Mouse (Mus musculus) heart, embryonic 12.5 days (tissue): ENCODE measurements around the gene Gal3st3. TPM values are rescaled to one million over a fixed set of nuclear protein-coding genes. Genes with fewer than 3 reads are reported as not detected.

ENCODE experiments used
- ATAC-seq: fragments of 200-750 bp; cut with Nextera tagmentation; 2 replicates; pipeline ENCODE4 v1.8.0; 2017; ENCODE audit warnings: moderate TSS enrichment, moderate library complexity; ENCODE audit not compliant: insufficient number of reproducible peaks, low FRiP score
- H3K27ac ChIP-seq: fragments of 300-500 bp; sonication (generic); 2 replicates; pipeline ENCODE4 v1.5.1; 2016; ENCODE audit warnings: mild to moderate bottlenecking, moderate library complexity; ENCODE audit not compliant: poor library complexity, severe bottlenecking
- H3K27me3 ChIP-seq: fragments of 300-500 bp; sonication (generic); replicated peaks from 2 replicates; pipeline ENCODE4 v1.6.1; 2016; ENCODE audit warnings: mild to moderate bottlenecking, moderate library complexity
- H3K36me3 ChIP-seq: fragments of 300-500 bp; sonication (generic); 2 replicates; pipeline ENCODE4 v1.6.1; 2016; ENCODE audit warnings: mild to moderate bottlenecking, moderate library complexity
- H3K4me1 ChIP-seq: fragments of 300-500 bp; sonication (generic); replicated peaks from 2 replicates; pipeline ENCODE4 v1.6.1; 2016; ENCODE audit warnings: mild to moderate bottlenecking
- H3K4me2 ChIP-seq: fragments of 300-500 bp; sonication (generic); 2 replicates; pipeline ENCODE4 v1.6.1; 2016; ENCODE audit warnings: mild to moderate bottlenecking, moderate library complexity
- H3K4me3 ChIP-seq: fragments of 300-500 bp; sonication (generic); 2 replicates; pipeline ENCODE4 v1.5.1; 2016; ENCODE audit warnings: mild to moderate bottlenecking
- H3K9ac ChIP-seq: fragments of 300-500 bp; sonication (generic); 2 replicates; pipeline ENCODE4 v1.6.1; 2016; ENCODE audit warnings: mild to moderate bottlenecking, moderate library complexity
- H3K9me3 ChIP-seq: fragments of 300-500 bp; sonication (generic); replicated peaks from 2 replicates; pipeline ENCODE4 v1.6.1; 2016; ENCODE audit warnings: mild to moderate bottlenecking, moderate library complexity
- WGBS: fragments of 180-500 bp; shearing (Covaris S2); methylation state at CpG from one replicate; pipeline ENCODE4 v1.1.7; 2016; 5-methylcytosine and 5-hydroxymethylcytosine counted together
- polyA plus RNA-seq: library from polyadenylated mRNA; unstranded; fragments of >200 nt; fragmentation: Nextera tagmentation; extraction: Ambion mirVana; gene quantifications from 2 replicates; pipeline ENCODE4 v1.2.1, GENCODE M21; 2016

Gene Gal3st3
- polyA plus RNA-seq, 1 experiment from 2014 or later = 4.5 TPM

DNA sequence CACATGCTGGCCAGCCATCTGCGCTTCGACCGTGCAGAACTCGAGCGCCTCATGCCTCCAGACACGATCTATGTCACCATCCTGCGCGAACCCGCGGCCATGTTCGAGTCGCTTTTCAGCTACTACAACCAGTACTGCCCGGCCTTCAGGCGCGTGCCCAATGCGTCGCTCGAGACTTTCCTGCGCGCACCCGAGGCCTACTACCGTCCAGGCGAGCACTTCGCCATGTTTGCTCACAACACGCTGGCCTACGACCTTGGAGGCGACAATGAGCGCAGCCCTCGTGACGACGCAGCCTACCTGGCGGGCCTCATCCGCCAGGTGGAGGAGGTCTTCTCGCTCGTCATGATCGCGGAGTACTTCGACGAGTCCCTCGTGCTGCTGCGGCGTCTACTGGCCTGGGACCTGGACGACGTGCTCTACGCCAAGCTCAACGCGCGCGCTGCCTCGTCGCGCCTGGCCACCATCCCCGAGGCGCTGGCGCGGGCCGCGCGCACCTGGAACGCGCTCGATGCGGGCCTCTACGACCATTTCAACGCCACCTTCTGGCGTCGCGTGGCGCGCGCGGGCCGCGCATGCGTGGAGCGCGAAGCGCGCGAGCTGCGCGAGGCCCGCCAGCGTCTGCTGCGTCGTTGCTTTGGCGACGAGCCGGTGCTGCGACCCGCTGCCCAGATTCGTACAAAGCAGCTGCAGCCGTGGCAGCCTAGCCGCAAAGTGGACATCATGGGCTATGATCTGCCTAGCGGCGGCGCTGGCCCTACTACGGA, 9.0 kb downstream of the Gal3st3 start:
- no peak overlapping the region for H3K27ac ChIP-seq
- H3K36me3 ChIP-seq = no peaks in the 10 kb centered on the region
- WGBS = 28% methylated on average over 98 of the region's 98 CpGs
- H3K27me3 ChIP-seq = peaks cover 19% of the 10 kb centered on the region
- no peak overlapping the region for H3K9ac ChIP-seq
- no peak for ATAC-seq
- peak overlapping the region; percentile 30 for H3K4me3 ChIP-seq
- peak overlapping the region; percentile 63 for H3K4me2 ChIP-seq
- H3K9me3 ChIP-seq = 0 out of 2 replicates have a peak, but pooled peaks cover 8% of the 10 kb centered on the region
- H3K4me1 ChIP-seq = peaks cover 4% of the 10 kb centered on the region; the same call in 1 of the 2 replicates

DNA sequence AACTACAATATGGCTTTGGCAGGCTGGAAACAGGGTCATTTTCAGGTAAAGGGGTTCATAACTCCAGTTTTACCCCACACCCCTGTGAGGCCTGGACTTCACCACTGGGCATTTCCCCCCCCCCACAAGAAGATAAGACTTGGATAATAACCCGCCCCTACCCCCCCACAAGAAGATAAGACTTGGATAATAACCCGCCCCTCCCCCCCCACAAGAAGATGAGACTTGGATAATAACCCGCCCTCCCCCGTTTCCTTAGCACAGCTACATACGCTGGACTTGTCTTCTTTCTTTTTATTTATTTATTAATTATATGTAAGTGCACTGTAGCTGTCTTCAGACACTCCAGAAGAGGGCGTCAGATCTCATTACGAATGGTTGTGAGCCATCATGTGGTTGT, 10.9 kb downstream of the Gal3st3 start:
- peaks cover 4% of the 10 kb centered on the region; the same call in 1 of the 2 replicates for H3K4me1 ChIP-seq
- no peak overlapping the region for H3K9ac ChIP-seq
- H3K36me3 ChIP-seq = no peaks in the 10 kb centered on the region
- no peak overlapping the region for H3K4me3 ChIP-seq
- no peak overlapping the region for H3K4me2 ChIP-seq
- peaks cover 19% of the 10 kb centered on the region for H3K27me3 ChIP-seq
- 0 out of 2 replicates have a peak, but pooled peaks cover 8% of the 10 kb centered on the region for H3K9me3 ChIP-seq
- no peak overlapping the region for H3K27ac ChIP-seq
- ATAC-seq = peak; percentile 73; the same call in 1 of the 2 replicates
- WGBS = 81% methylated on average over 7 of the region's 7 CpGs

DNA sequence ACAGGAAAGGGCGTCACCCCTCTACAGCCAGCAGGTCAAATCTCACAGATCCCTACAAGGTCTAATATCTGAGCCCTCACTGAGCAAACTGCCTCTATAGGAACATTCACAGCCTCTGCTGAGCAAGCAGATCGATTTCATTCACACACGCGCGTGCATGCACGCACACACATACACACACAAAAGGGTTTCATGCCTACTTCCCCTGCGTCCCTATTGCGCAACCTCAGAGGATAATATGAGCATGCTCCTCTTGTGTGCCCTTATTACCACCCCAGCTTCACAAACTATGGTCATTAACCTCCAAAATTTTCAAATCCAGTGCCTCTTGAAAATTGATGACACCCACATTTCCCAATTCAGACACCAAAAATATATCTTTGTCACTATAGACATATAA, 15.1 kb downstream of the Gal3st3 start:
- peaks cover 19% of the 10 kb centered on the region for H3K9me3 ChIP-seq
- no peak overlapping the region for H3K4me3 ChIP-seq
- no peaks in the 10 kb centered on the region for H3K4me1 ChIP-seq
- H3K27ac ChIP-seq = no peak overlapping the region
- H3K4me2 ChIP-seq = no peak overlapping the region
- peaks cover under 1% of the 10 kb centered on the region; the same call in 1 of the 2 replicates for H3K27me3 ChIP-seq
- WGBS = 86% methylated on average over 8 of the region's 8 CpGs
- no peaks in the 10 kb centered on the region for H3K36me3 ChIP-seq
- no peak for ATAC-seq
- no peak overlapping the region for H3K9ac ChIP-seq

DNA sequence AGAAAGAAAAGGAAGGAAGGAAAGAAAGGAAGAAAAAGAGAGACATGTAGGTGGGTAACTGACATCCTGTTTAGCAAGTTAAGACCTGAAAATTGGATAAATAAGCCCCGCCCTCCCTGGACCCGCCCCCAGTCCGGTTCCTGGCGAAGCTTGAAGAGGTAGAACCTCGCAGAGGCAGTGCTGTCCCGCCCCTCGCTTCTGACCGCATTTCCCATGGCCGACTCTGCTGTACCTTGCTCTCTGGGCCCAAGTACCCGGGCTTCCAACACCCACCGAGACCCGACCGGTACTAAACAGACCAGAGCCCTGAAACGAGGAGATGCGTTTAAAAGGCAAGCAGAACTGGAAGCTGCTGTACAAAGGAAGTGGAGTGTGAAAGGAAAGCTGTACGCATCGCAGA, 25.7 kb downstream of the Gal3st3 start:
- ATAC-seq = no peak
- Histone ChIP-seq H3K27ac (no peak overlapping the region), H3K4me3 (no peak overlapping the region), H3K9me3 (no peaks in the 10 kb centered on the region; the same call in 1 of the 2 replicates), H3K4me1 (no peaks in the 10 kb centered on the region), H3K4me2 (no peak overlapping the region), H3K27me3 (0 out of 2 replicates have a peak, but pooled peaks cover 3% of the 10 kb centered on the region), H3K9ac (no peak overlapping the region), H3K36me3 (no peaks in the 10 kb centered on the region)
- WGBS = 47% methylated on average over 17 of the region's 17 CpGs

DNA sequence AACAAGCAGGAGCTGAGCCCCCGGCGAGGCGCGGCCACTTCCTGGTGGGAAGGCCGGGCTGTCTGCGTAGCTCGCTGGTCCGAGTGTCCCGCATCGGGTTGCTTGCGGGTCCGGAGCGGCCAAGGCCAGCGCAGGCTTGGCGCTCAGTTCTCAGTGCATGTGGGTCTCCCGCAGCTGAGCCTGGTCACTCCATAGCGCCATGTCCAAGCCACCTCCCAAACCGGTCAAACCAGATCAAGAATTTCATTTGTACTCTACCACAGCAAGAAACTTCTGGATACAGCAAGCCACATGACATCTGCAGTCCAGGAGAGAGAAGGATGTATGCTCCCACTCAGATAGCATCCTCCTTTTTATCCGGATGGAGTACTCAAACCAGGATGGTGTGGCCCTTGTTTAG, 29.8 kb downstream of the Gal3st3 start:
- Histone ChIP-seq H3K36me3 (no peaks in the 10 kb centered on the region), H3K9ac (no peak overlapping the region), H3K4me3 (no peak overlapping the region), H3K9me3 (no peaks in the 10 kb centered on the region), H3K4me1 (no peaks in the 10 kb centered on the region), H3K4me2 (no peak overlapping the region), H3K27ac (no peak overlapping the region), H3K27me3 (0 out of 2 replicates have a peak, but pooled peaks cover 3% of the 10 kb centered on the region)
- 68% methylated on average over 19 of the region's 19 CpGs for WGBS
- ATAC-seq = no peak

DNA sequence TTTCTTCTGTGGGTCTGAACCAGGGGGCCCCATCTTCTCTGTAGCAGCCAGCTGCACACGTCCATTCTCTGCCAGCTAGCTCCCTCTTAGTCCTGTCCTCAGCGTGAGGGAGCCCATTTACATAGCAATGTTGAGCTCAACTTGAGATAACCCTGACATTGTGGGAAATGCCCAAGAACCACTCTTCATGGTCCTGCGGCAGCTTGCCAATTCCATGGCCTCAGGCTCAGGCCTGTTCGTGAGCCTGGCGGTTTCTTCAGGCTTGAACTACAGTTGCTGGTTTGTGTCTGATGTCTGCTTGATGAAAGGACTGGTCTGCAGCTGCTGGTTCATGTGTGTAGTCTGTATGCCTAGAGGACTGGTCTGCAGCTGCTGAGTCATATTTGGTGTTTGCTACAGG, 36.6 kb downstream of the Gal3st3 start:
- H3K4me1 ChIP-seq = peaks cover 4% of the 10 kb centered on the region
- no peaks in the 10 kb centered on the region for H3K27me3 ChIP-seq
- H3K4me3 ChIP-seq = no peak overlapping the region
- WGBS = 30% methylated on average over 5 of the region's 5 CpGs
- H3K9me3 ChIP-seq = no peaks in the 10 kb centered on the region
- no peak overlapping the region for H3K27ac ChIP-seq
- no peaks in the 10 kb centered on the region for H3K36me3 ChIP-seq
- no peak for ATAC-seq
- no peak overlapping the region for H3K9ac ChIP-seq
- no peak overlapping the region for H3K4me2 ChIP-seq

DNA sequence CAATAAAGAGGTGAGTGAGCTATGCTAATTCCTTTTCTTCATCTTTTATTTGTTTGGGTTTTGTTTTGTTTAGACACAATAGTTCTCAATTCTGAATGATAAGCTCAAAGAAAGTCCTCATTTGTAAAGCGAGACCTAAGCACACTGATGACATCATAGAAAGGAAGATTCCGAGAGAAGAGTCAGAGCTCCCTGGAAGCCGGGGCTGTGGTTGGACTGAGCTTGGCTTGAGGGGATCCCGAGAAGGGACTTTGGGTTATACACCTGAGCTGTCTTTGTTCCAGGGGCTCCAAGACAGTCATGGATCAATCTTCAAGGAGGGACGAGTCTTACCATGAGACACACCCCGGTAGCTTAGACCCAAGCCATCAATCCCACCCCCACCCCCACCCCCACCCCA, 37.3 kb downstream of the Gal3st3 start, which contains the start of gene Catsper1:
Catsper1 (plus strand) TSS at position 301 of the 400 bp plus-strand sequence.
- Histone ChIP-seq H3K9me3 (no peaks in the 10 kb centered on the region), H3K4me1 (peaks cover 4% of the 10 kb centered on the region), H3K9ac (no peak within 1 kb of the TSS), H3K4me2 (no peak within 1 kb of the TSS), H3K4me3 (no peak within 1 kb of the TSS), H3K36me3 (no peaks in the 10 kb centered on the region), H3K27me3 (no peaks in the 10 kb centered on the region), H3K27ac (no peak within 1 kb of the TSS)
- no peak for ATAC-seq
- WGBS = 85% methylated on average over 6 of the region's 6 CpGs

DNA sequence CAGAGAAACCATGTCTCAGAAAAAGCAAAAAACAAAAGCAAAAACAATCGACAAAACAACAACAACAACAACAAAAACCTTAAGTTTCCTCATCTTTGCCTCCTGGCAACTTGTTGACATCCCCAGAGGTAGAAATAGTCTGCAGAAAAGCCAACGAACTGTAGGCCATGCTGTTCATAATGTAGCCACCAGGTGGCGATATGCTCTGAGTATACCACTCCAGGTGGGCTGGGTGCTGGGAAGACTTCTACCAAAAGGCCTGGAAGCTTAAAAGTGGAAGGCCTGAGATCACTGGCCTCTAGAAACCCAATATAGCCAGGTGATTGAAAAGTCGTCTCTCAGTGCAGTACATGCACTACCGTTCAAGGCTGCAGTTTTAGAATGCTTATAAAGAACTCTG, 39.8 kb downstream of the Gal3st3 start:
- 17% methylated on average over 5 of the region's 5 CpGs for WGBS
- no peak for ATAC-seq

DNA sequence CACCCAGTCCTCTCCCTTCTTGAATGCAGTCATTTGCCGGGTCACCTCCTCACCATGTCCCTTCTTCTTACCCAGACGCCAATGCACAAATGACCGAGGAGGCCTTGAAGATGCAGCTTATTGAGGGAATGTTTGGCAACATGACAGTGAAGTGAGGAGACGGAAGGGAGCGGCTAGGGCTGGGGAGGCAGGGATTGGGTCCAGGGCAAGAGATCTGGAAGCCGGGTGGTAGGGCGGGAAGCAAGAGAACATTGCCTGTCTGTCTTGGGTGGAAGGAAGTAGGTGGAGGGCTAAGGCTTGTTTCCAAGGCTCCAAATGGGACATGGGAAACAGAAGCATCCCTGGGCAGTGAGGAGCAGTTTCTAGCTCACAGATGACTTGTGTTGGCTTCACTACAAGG, 43.2 kb downstream of the Gal3st3 start:
- Histone ChIP-seq H3K27me3 (no peaks in the 10 kb centered on the region), H3K4me1 (peaks cover 8% of the 10 kb centered on the region; the same call in 1 of the 2 replicates), H3K36me3 (no peaks in the 10 kb centered on the region), H3K4me3 (no peak overlapping the region), H3K9me3 (no peaks in the 10 kb centered on the region), H3K9ac (no peak overlapping the region), H3K4me2 (no peak overlapping the region), H3K27ac (no peak overlapping the region)
- 85% methylated on average over 7 of the region's 7 CpGs for WGBS
- no peak for ATAC-seq

More for the DNA sequence above, 39.8 kb downstream of the Gal3st3 start:
- H3K4me1 ChIP-seq = peaks cover 4% of the 10 kb centered on the region
- H3K9me3 ChIP-seq = no peaks in the 10 kb centered on the region
- no peak overlapping the region for H3K4me2 ChIP-seq
- H3K27ac ChIP-seq = no peak overlapping the region
- no peak overlapping the region for H3K4me3 ChIP-seq
- no peak overlapping the region for H3K9ac ChIP-seq
- H3K27me3 ChIP-seq = no peaks in the 10 kb centered on the region
- no peaks in the 10 kb centered on the region for H3K36me3 ChIP-seq

DNA sequence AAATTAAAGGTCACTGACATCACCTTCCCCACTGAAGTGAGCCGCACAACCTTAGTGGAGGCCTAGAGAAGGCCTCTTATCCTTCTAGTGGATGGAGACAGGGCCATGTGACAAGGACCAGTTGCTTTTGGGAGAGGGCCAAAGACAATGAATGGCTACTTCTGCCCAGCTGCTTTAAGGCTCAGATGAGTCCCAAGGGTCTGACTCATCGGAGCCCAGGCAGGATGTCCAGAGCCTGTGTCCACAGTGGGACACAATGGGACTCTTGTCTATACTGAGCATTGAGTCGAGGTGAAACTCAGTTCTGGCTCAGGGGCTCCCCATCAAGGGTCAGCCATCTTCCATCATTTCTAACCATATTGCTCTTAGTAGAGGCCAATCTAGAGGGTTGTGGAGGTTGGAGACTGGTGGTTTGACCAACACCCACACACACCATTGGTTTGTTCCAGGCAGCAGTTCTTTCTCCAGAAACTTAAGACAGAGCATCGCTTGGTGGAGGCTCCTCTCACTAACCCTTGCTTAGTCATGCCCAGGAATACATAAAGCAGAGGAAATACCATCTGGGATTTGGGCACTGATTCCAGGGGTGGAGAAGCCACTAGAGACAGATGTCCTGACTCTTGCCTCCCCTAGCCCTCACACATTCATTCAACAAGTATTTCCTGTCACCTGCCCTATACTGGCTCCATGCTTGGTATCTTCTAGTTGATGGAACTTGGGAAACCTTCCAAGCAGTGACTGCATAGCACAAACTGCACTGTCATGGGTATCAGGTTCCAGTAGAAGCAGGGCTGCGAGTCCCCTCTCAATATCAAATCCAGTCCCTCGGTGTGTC, 47.4 kb downstream of the Gal3st3 start:
- Histone ChIP-seq H3K4me2 (no peak overlapping the region), H3K4me1 (peaks cover 16% of the 10 kb centered on the region), H3K9ac (no peak overlapping the region), H3K36me3 (no peaks in the 10 kb centered on the region), H3K9me3 (no peaks in the 10 kb centered on the region), H3K27ac (0 out of 2 replicates have a peak overlapping the region, but pooled peaks have one; percentile 14), H3K4me3 (no peak overlapping the region), H3K27me3 (peaks cover 3% of the 10 kb centered on the region; the same call in 1 of the 2 replicates)
- ATAC-seq = peak; percentile 72
- 60% methylated on average over 6 of the region's 6 CpGs for WGBS

DNA sequence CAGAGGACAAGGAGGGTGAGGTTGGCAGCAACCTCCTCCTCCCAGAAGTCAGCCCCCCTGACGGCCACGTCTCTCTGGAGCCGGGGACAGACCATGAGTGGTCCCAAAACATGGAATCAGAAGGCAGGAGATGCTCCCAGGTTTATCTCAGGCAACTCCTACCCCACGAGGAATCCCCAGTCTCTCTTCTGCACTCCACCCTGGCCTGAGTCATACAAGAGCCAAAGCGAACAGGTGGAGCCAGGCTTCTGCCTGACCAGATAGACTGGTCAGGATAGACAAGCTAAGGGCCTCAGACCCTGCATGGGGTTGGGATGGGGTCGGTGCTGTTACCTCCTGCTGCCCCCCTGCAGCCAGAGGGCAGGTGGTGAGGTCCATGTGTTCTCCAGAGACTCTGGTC, 49.9 kb downstream of the Gal3st3 start:
- Histone ChIP-seq H3K27me3 (peaks cover 3% of the 10 kb centered on the region; the same call in 1 of the 2 replicates), H3K4me2 (no peak overlapping the region), H3K4me3 (no peak overlapping the region), H3K4me1 (peaks cover 16% of the 10 kb centered on the region), H3K9me3 (no peaks in the 10 kb centered on the region), H3K27ac (no peak overlapping the region), H3K36me3 (no peaks in the 10 kb centered on the region), H3K9ac (no peak overlapping the region)
- no peak for ATAC-seq
- 67% methylated on average over 6 of the region's 6 CpGs for WGBS
